Mouse (Mus musculus) Patski (cell line): ENCODE results near the gene A130010J15Rik. TPM values are rescaled to one million over a fixed set of nuclear protein-coding genes. Genes with fewer than 3 reads are reported as not detected.

ENCODE experiments used
- ATAC-seq: fragments of 100-300 bp; one replicate; pipeline ENCODE4 v1.8.0; 2021
- CTCF ChIA-PET: fragments of 350-600 bp; sonication (Branson Sonifier 250); formaldehyde crosslinking; loops from one replicate; lab custom pipeline; 2022; ENCODE audit warnings: inconsistent platforms; lab: Charles Lee
- POLR2A ChIA-PET: fragments of 350-600 bp; sonication (Branson Sonifier 250); formaldehyde crosslinking; loops from one replicate; lab custom pipeline; 2022; ENCODE audit warnings: antibody characterized with exemption, inconsistent platforms; lab: Charles Lee
- DNase-seq: peaks from one replicate; pipeline ENCODE4 v3.0.0-alpha.2; 2011; ENCODE audit warnings: low read depth, low spot score
- H3K27me3 ChIP-seq: fragments of 371-371 bp; one replicate; pipeline ENCODE4 v1.5.1; 2021
- CTCF ChIP-seq: fragments of 100-300 bp; IDR thresholded peaks from one replicate; pipeline ENCODE4 v1.5.1; 2021
- in situ Hi-C: fragments of 300-500 bp; cut with MboI; formaldehyde crosslinking; loops from 3 replicates; pipeline ENCODE4 v1.11.1; 2018; ENCODE audit warnings: low pct_unique_long_range_greater_than_20kb, mixed read lengths
- polyA plus RNA-seq: library from polyadenylated mRNA; unstranded; gene quantifications from one replicate; pipeline ENCODE4 v1.2.3, GENCODE M21; 2021

Gene A130010J15Rik
- polyA plus RNA-seq, 1 experiment from 2014 or later, result 7.3 TPM

GRCm38 (mm10) chr1:193172991-193173809, 5.4 kb downstream of the A130010J15Rik start:
- in situ Hi-C loops, result no loop called here
- peak; percentile 92 for ATAC-seq
- POLR2A ChIA-PET, result interaction anchor here (0.5 to 1.8 kb wide), 3 partner anchors 9 to 432 kb away, joined by 3 to 5 read pairs (median 4); partner anchors contain the start of gene Diexf
- TF ChIP-seq CTCF, result no peak
- H3K27me3 ChIP-seq, result no peaks in the 10 kb centered on the region
- DNase-seq, result peak; percentile 91
- CTCF ChIA-PET, result interaction anchor here (1.3 to 1.8 kb wide), 2 partner anchors 42 to 43 kb away, joined by 4 read pairs; partner anchors contain the start of gene Diexf

- ATAC-seq (no peak), DNase-seq (no peak)
- ChIA-PET CTCF (interaction anchor here (1.3 kb wide), 1 partner anchor 44 kb away, joined by 4 read pairs; the partner anchor contains the start of gene Diexf), POLR2A (interaction anchor here (0.6 to 1.1 kb wide), 2 partner anchors 44 to 433 kb away, joined by 4 to 6 read pairs; partner anchors contain the start of gene Diexf)
- TF ChIP-seq CTCF, result no peak
- H3K27me3 ChIP-seq, result no peaks in the 10 kb centered on the region
- in situ Hi-C loops, result no loop called here
Observed at GRCm38 (mm10) chr1:193173810-193174129, 5.9 kb downstream of the A130010J15Rik start.

GRCm38 (mm10) chr1:193174143-193174733, 6.4 kb downstream of the A130010J15Rik start:
- in situ Hi-C loops, result no loop called here
- H3K27me3 ChIP-seq, result no peaks in the 10 kb centered on the region
- no peak for TF ChIP-seq CTCF
- ATAC-seq (no peak), DNase-seq (no peak)
- ChIA-PET POLR2A (interaction anchor here (1.1 kb wide), 1 partner anchor 44 kb away, joined by 6 read pairs; the partner anchor contains the start of gene Diexf), CTCF (no interaction called here)

- ChIA-PET POLR2A (no interaction called here), CTCF (no interaction called here)
- in situ Hi-C loops, result no loop called here
- ATAC-seq, result no peak
- TF ChIP-seq CTCF, result no peak
- no peak for DNase-seq
- no peaks in the 10 kb centered on the region for H3K27me3 ChIP-seq
Observed at GRCm38 (mm10) chr1:193181104-193181503, 13.3 kb downstream of the A130010J15Rik start.

GRCm38 (mm10) chr1:193188257-193188656, 20.4 kb downstream of the A130010J15Rik start:
- H3K27me3 ChIP-seq, result no peaks in the 10 kb centered on the region
- ChIA-PET POLR2A (no interaction called here), CTCF (no interaction called here)
- no peak for ATAC-seq
- in situ Hi-C loops, result no loop called here
- TF ChIP-seq CTCF, result no peak
- DNase-seq, result no peak

- in situ Hi-C loops, result no loop called here
- peak; percentile 70 for ATAC-seq
- TF ChIP-seq CTCF, result no peak
- DNase-seq, result no peak
- CTCF ChIA-PET, result interaction anchor here (0.7 to 1.4 kb wide), 2 partner anchors 18 to 27 kb away, joined by 3 to 4 read pairs; partner anchors contain the start of gene Lamb3
- H3K27me3 ChIP-seq, result no peaks in the 10 kb centered on the region
- POLR2A ChIA-PET, result interaction anchor here (0.5 to 0.8 kb wide), 2 partner anchors 14 to 646 kb away, joined by 3 to 6 read pairs; no protein-coding TSS in a partner anchor
Observed at GRCm38 (mm10) chr1:193189151-193189621, 21.3 kb downstream of the A130010J15Rik start.

- POLR2A ChIA-PET, result interaction anchor here (0.5 to 0.8 kb wide), 2 partner anchors 14 to 645 kb away, joined by 3 to 6 read pairs; no protein-coding TSS in a partner anchor
- no peak for DNase-seq
- TF ChIP-seq CTCF, result no peak
- ATAC-seq, result peak; percentile 6
- CTCF ChIA-PET, result interaction anchor here (1.4 kb wide), 2 partner anchors 17 to 25 kb away, joined by 3 to 4 read pairs; partner anchors contain the start of gene Lamb3
- H3K27me3 ChIP-seq, result no peaks in the 10 kb centered on the region
- in situ Hi-C loops, result no loop called here
Observed at GRCm38 (mm10) chr1:193189771-193190170, 21.9 kb downstream of the A130010J15Rik start.

- POLR2A ChIA-PET, result no interaction called here
- in situ Hi-C loops, result no loop called here
Observed at GRCm38 (mm10) chr1:193191675-193192283, 23.9 kb downstream of the A130010J15Rik start.

GRCm38 (mm10) chr1:193194416-193195140, 26.7 kb downstream of the A130010J15Rik start:
- ATAC-seq (no peak), DNase-seq (no peak)
- ChIA-PET POLR2A (interaction anchor here (0.7 kb wide), 1 partner anchor 1938 kb away, joined by 5 read pairs; no protein-coding TSS in a partner anchor), CTCF (interaction anchor here (0.7 kb wide), 1 partner anchor 74 kb away, joined by 3 read pairs; no protein-coding TSS in a partner anchor)
- H3K27me3 ChIP-seq, result no peaks in the 10 kb centered on the region
- TF ChIP-seq CTCF, result no peak
- in situ Hi-C loops, result no loop called here

More at GRCm38 (mm10) chr1:193191675-193192283, 23.9 kb downstream of the A130010J15Rik start:
- H3K27me3 ChIP-seq, result no peaks in the 10 kb centered on the region
- no peak for TF ChIP-seq CTCF
- ATAC-seq, result no peak
- CTCF ChIA-PET, result interaction anchor here (0.8 to 1.4 kb wide), 3 partner anchors 9 to 62 kb away, joined by 3 to 5 read pairs (median 3); partner anchors contain the start of genes Diexf and Traf3ip3
- no peak for DNase-seq
